Mouse (Mus musculus) liver, postnatal 0 days (tissue): ENCODE results near the gene Ppp1r10. TPM values are rescaled to one million over a fixed set of nuclear protein-coding genes. Genes with fewer than 3 reads are reported as not detected.

ENCODE experiments used
- ATAC-seq: fragments of 200-750 bp; cut with Nextera tagmentation; 2 replicates; pipeline ENCODE4 v1.8.0; 2017; ENCODE audit warnings: mild to moderate bottlenecking, moderate library complexity
- DNase-seq: peaks from one replicate; pipeline ENCODE4 v3.0.0-alpha.2; 2016
- H3K27ac ChIP-seq: fragments of 300-500 bp; sonication (generic); 2 replicates; pipeline ENCODE4 v1.5.1; 2014; ENCODE audit warnings: antibody characterized with exemption, moderate library complexity, mild to moderate bottlenecking, low read depth
- H3K27me3 ChIP-seq: fragments of 300-500 bp; sonication (generic); 2 replicates; pipeline ENCODE4 v1.6.1; 2014; ENCODE audit warnings: low read length, control low read depth, mixed read lengths; ENCODE audit not compliant: insufficient read depth
- H3K36me3 ChIP-seq: fragments of 300-500 bp; sonication (generic); replicated peaks from 2 replicates; pipeline ENCODE4 v1.6.1; 2014; ENCODE audit warnings: mild to moderate bottlenecking, control low read depth, low read length, moderate library complexity, mixed read lengths; ENCODE audit not compliant: insufficient read depth
- H3K4me1 ChIP-seq: fragments of 300-500 bp; sonication (generic); 2 replicates; pipeline ENCODE4 v1.6.1; 2014; ENCODE audit warnings: antibody characterized with exemption, mild to moderate bottlenecking, control low read depth; ENCODE audit not compliant: insufficient read depth
- H3K4me2 ChIP-seq: fragments of 300-500 bp; sonication (generic); 2 replicates; pipeline ENCODE4 v1.6.1; 2014; ENCODE audit warnings: low read depth, mild to moderate bottlenecking, low read length, moderate library complexity, mixed read lengths
- H3K4me3 ChIP-seq: fragments of 300-500 bp; sonication (generic); 2 replicates; pipeline ENCODE4 v1.5.1; 2014; ENCODE audit warnings: low read depth, low read length
- H3K9ac ChIP-seq: fragments of 300-500 bp; sonication (generic); replicated peaks from 2 replicates; pipeline ENCODE4 v1.6.1; 2014; ENCODE audit warnings: mild to moderate bottlenecking, moderate library complexity
- H3K9me3 ChIP-seq: fragments of 300-500 bp; sonication (generic); 2 replicates; pipeline ENCODE4 v1.6.1; 2016; ENCODE audit warnings: mild to moderate bottlenecking, control low read depth, low read length, mixed read lengths
- CTCF ChIP-seq: sonication (generic); IDR thresholded peaks from 2 replicates; pipeline ENCODE4 v1.5.1; 2016; ENCODE audit warnings: antibody characterized with exemption, low read depth
- EP300 ChIP-seq: IDR thresholded peaks from 2 replicates; pipeline ENCODE4 v1.6.1; 2016; ENCODE audit warnings: antibody characterized with exemption, low read depth, mild to moderate bottlenecking
- WGBS: fragments of 180-500 bp; shearing (Covaris S2); extraction: QIAGEN DNeasy Blood & Tissue Kit; methylation state at CpG from one replicate; pipeline ENCODE4 v1.1.7; 2014; ENCODE audit not compliant: insufficient replicate concordance; 5-methylcytosine and 5-hydroxymethylcytosine counted together
- polyA plus RNA-seq: library from polyadenylated mRNA; unstranded; fragments of >200 nt; fragmentation: Nextera tagmentation; extraction: Ambion mirVana; gene quantifications from 2 replicates; pipeline ENCODE4 v1.2.1, GENCODE M21; 2015

Gene Ppp1r10
- polyA plus RNA-seq, 1 experiment from 2014 or later = 15.9 TPM

DNA sequence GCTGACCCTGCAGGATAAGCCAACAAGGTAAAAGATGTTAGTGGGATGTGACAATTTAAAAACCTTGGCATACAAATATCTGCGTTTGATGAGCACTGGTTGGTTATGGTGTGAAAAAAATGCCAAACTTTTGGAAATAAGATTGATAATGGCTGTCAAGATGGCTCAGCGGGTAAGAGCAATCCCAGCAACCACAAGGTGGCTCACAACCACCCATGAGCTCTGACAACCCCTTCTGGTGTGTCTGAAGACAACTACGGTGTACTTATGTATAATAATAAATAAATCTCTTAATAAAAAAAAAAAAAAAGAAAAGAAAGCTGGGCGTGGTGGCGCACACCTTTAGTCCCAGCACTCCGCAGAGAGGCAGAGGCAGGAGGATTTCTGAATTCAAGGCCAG lies 1.3 kb upstream of the Ppp1r10 start:
- H3K27ac ChIP-seq = peak overlapping the region; percentile 95
- WGBS = 57% methylated on average over 6 of the region's 6 CpGs
- peak; percentile 35 for TF ChIP-seq CTCF
- no peak for TF ChIP-seq EP300
- DNase-seq (no peak), ATAC-seq (no peak)
- peak overlapping the region; percentile 94; the same call in 1 of the 2 replicates for H3K9ac ChIP-seq
- H3K4me1 ChIP-seq = peaks cover 11% of the 10 kb centered on the region
- H3K9me3 ChIP-seq = no peaks in the 10 kb centered on the region
- peak overlapping the region; percentile 81 for H3K4me2 ChIP-seq
- H3K4me3 ChIP-seq = peak overlapping the region; percentile 63
- H3K36me3 ChIP-seq = peaks cover 36% of the 10 kb centered on the region
- H3K27me3 ChIP-seq = no peaks in the 10 kb centered on the region

DNA sequence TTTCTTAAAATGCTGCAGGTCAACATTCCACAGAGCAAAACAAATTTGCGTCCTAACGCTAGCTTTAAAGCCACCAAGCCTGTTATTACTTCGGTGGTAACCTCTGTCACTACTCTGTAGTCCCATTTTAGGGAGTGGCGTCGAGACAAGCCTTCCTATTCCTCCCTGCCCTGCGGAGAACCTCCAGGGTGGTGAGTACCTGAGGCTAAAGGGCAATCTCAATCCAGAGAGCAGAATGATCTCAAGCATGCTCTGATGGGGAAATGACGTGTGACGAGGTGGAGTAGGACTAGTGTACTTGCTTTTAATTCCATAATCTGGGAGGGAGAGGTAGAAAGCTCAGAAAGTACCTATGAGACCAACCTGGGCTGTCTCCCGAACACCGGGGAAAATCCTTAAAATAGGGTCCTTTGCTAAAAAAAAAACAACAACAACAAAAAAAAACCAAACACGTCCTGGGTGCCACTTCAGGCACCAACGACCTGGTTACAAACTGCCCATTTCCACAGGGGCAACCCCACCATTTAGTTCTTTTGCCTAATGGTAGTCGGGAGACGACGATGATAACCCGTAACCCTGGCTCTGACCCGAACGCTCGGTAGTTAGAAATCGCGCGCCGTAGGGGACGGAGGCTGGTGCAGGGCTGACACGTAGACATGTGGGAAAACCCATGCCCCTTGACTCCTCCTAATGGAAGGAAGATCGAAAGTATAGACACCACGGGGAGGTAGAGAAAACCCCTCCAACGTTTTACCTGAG lies 517 bp upstream of the Ppp1r10 start:
- H3K4me3 ChIP-seq = peak overlapping the region; percentile 63
- no peaks in the 10 kb centered on the region for H3K9me3 ChIP-seq
- peak overlapping the region; percentile 81 for H3K4me2 ChIP-seq
- peak overlapping the region; percentile 95 for H3K27ac ChIP-seq
- 2% methylated on average over 28 of the region's 28 CpGs for WGBS
- no peak for TF ChIP-seq CTCF
- no peak for TF ChIP-seq EP300
- H3K27me3 ChIP-seq = no peaks in the 10 kb centered on the region
- DNase-seq (peak; percentile 37), ATAC-seq (peak; percentile 8)
- H3K4me1 ChIP-seq = peaks cover 16% of the 10 kb centered on the region
- H3K9ac ChIP-seq = peak overlapping the region; percentile 94
- peaks cover 36% of the 10 kb centered on the region for H3K36me3 ChIP-seq

DNA sequence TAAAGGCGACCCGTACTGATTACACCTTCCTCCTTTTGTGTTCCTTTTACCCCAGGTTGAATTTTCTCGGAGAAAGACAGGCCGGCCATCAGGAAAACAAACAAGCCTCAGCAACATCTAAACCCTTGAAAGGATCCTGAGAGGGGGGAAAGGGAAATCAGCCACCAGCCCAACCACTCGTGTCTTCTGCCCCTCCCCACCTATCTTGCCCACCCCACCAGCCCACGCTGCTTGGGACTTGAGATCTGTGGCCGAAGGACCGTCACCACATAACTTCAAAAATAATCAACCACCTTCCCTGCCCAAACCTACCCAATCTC lies 869 bp downstream of the Ppp1r10 start:
- ATAC-seq (no peak), DNase-seq (no peak)

DNA sequence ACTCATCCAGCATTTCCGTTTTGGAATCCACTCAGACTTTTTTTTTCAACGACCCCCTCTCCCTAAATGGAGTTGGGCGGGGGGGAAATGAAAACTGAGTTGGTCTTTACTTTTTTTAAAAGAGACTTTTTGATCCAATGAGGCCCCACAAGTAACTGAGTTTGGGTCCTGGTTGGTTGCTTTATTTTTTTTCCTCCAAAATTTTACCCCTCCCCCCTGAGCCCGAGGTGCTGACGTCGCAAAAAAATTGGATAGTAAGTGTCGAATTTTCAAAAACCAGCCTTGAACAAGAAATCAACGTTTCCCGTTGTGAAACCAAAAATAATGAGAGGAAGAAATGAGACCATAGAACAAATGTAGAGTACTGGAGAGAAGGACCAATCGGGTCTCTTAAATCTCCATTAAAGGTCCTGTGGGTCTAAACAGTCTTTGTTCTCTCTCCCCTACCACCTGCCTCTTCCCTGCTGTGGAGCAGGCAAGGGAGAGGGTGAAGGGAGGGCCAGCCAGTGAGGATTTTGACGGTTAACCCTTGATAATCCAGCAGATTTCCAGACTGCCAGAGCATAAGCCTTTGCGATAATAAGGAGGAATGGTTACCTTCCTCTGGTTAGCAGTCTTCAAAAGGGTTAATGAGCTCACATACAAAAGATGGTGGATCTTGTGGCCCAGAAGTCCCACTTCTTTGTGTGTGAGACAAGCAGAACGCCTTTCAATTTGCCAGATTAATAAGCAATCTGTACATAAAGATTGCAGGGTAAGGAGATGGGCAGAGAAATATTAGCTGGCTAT lies 1.4 kb downstream of the Ppp1r10 start:
- Histone ChIP-seq H3K4me1 (peaks cover 35% of the 10 kb centered on the region), H3K27ac (peak overlapping the region; percentile 100), H3K36me3 (peaks cover 28% of the 10 kb centered on the region), H3K4me2 (peak overlapping the region; percentile 76), H3K9ac (peak overlapping the region; percentile 94), H3K27me3 (no peaks in the 10 kb centered on the region), H3K4me3 (peak overlapping the region; percentile 63), H3K9me3 (no peaks in the 10 kb centered on the region)
- no peak for TF ChIP-seq CTCF
- TF ChIP-seq EP300 = no peak
- ATAC-seq = no peak
- WGBS = under 1% methylated on average over 13 of the region's 13 CpGs
- DNase-seq = peak; percentile 55

More for the DNA sequence above, 869 bp downstream of the Ppp1r10 start:
- H3K9ac ChIP-seq = peak overlapping the region; percentile 94
- peaks cover 30% of the 10 kb centered on the region for H3K4me1 ChIP-seq
- no peaks in the 10 kb centered on the region for H3K9me3 ChIP-seq
- peak overlapping the region; percentile 76 for H3K4me2 ChIP-seq
- H3K4me3 ChIP-seq = peak overlapping the region; percentile 63
- no peaks in the 10 kb centered on the region for H3K27me3 ChIP-seq
- peaks cover 30% of the 10 kb centered on the region for H3K36me3 ChIP-seq
- TF ChIP-seq CTCF (no peak), EP300 (no peak)
- H3K27ac ChIP-seq = peak overlapping the region; percentile 100
- WGBS = under 1% methylated on average over 8 of the region's 8 CpGs

DNA sequence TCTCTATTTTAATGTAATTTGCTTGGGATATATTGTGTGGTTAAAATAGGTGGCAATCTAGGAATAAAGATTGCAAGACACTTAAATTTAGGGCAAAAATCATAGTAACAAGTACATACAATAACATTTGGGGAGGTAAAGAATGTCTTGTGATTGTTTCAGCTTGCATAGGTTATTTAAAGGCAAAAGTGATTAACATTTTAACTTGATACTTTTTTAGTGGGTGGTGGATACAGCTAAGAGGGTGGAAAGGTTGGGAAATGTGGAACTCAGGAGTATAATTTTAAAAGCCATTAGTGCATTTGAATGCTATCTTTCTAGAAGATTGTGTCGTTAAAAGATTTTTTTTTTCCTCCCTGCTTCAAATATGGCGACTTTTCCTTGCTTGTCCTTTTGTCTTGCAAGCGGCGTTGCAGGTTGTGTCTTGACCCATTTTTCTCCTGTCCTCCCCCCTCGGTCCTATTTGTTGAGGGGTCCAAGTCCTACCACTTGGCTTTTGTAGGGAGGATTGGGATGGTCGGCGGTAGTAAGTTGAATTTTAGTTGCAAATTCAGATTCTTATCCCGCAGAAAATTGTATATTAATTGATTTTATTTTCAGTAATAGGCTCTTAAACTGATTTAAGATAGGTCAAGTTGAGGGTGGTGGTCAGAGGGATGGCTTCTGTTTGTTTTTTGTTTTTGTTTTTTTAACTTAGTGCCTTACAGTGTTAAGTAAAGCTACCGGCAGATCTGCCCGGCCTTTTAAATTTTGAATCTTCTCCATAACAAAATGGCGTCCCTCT lies 2.2 kb downstream of the Ppp1r10 start:
- DNase-seq = peak; percentile 54
- under 1% methylated on average over 11 of the region's 11 CpGs for WGBS
- Histone ChIP-seq H3K4me2 (peak overlapping the region; percentile 76), H3K4me3 (peak overlapping the region; percentile 63), H3K4me1 (peaks cover 39% of the 10 kb centered on the region), H3K27me3 (no peaks in the 10 kb centered on the region), H3K27ac (peak overlapping the region; percentile 100), H3K36me3 (peaks cover 26% of the 10 kb centered on the region), H3K9ac (peak overlapping the region; percentile 94), H3K9me3 (no peaks in the 10 kb centered on the region)
- no peak for ATAC-seq
- TF ChIP-seq CTCF (no peak), EP300 (no peak; the same call in 1 of the 2 replicates)
